Mouse (Mus musculus) hindbrain, embryonic 11.5 days (tissue): ENCODE measurements around the gene Hoxc9. TPM values are rescaled to one million over a fixed set of nuclear protein-coding genes. Genes with fewer than 3 reads are reported as not detected.

ENCODE experiments used
- ATAC-seq: fragments of 200-750 bp; cut with Nextera tagmentation; 2 replicates; pipeline ENCODE4 v1.8.0; 2017; ENCODE audit warnings: mild to moderate bottlenecking, moderate TSS enrichment, moderate library complexity; ENCODE audit not compliant: low FRiP score
- DNase-seq: peaks from one replicate; pipeline ENCODE4 v3.0.0-alpha.2; 2015; ENCODE audit warnings: low spot score
- H3K27ac ChIP-seq: fragments of 300-500 bp; sonication (generic); 2 replicates; pipeline ENCODE4 v1.5.1; 2014; ENCODE audit warnings: mild to moderate bottlenecking, low read depth, low read length
- H3K27me3 ChIP-seq: fragments of 300-500 bp; sonication (generic); 2 replicates; pipeline ENCODE4 v1.6.1; 2014; ENCODE audit warnings: mild to moderate bottlenecking, low read length, moderate library complexity, mixed read lengths; ENCODE audit not compliant: control insufficient read depth, insufficient read depth
- H3K36me3 ChIP-seq: fragments of 300-500 bp; sonication (generic); 2 replicates; pipeline ENCODE4 v1.6.1; 2014; ENCODE audit warnings: mild to moderate bottlenecking, low read length, moderate library complexity, mixed read lengths; ENCODE audit not compliant: control insufficient read depth, insufficient read depth
- H3K4me1 ChIP-seq: fragments of 300-500 bp; sonication (generic); replicated peaks from 2 replicates; pipeline ENCODE4 v1.6.1; 2014; ENCODE audit warnings: low read length, mixed read lengths; ENCODE audit not compliant: control insufficient read depth, insufficient read depth
- H3K4me2 ChIP-seq: fragments of 300-500 bp; sonication (generic); replicated peaks from 2 replicates; pipeline ENCODE4 v1.6.1; 2014; ENCODE audit warnings: mild to moderate bottlenecking, low read depth, low read length
- H3K4me3 ChIP-seq: fragments of 300-500 bp; sonication (generic); 2 replicates; pipeline ENCODE4 v1.5.1; 2014; ENCODE audit warnings: low read depth, low read length
- H3K9ac ChIP-seq: fragments of 300-500 bp; sonication (generic); 2 replicates; pipeline ENCODE4 v1.6.1; 2014; ENCODE audit warnings: low read depth, low read length
- H3K9me3 ChIP-seq: fragments of 300-500 bp; sonication (generic); 2 replicates; pipeline ENCODE4 v1.6.1; 2016; ENCODE audit warnings: low read length; ENCODE audit not compliant: control insufficient read depth
- WGBS: fragments of 180-500 bp; shearing (Covaris S2); extraction: QIAGEN DNeasy Blood & Tissue Kit; methylation state at CpG from one replicate; pipeline ENCODE4 v1.1.7; 2014; 5-methylcytosine and 5-hydroxymethylcytosine counted together
- polyA plus RNA-seq: library from polyadenylated mRNA; unstranded; fragments of >200 nt; fragmentation: Nextera tagmentation; extraction: Ambion mirVana; gene quantifications from 2 replicates; pipeline ENCODE4 v1.2.1, GENCODE M21; 2014

Hoxc9 gene
- polyA plus RNA-seq, 1 experiment from 2014 or later, result not detected

- Histone ChIP-seq H3K4me3 (no peak overlapping the region), H3K9ac (no peak overlapping the region), H3K27ac (no peak overlapping the region), H3K36me3 (no peaks in the 10 kb centered on the region), H3K4me1 (no peaks in the 10 kb centered on the region), H3K9me3 (no peaks in the 10 kb centered on the region), H3K4me2 (no peak overlapping the region), H3K27me3 (peaks cover 99% of the 10 kb centered on the region)
- 1% methylated on average over 5 of the region's 5 CpGs for WGBS
- DNase-seq (peak; percentile 56), ATAC-seq (no peak)
These were observed 29.6 kb downstream of the Hoxc9 start for GRCm38 (mm10) chr15:103005797-103006196.

- no peak for ATAC-seq
- 12% methylated on average over 1 of the region's 1 CpGs for WGBS
- peaks cover 99% of the 10 kb centered on the region for H3K27me3 ChIP-seq
These were observed 30.1 kb downstream of the Hoxc9 start for GRCm38 (mm10) chr15:103006326-103006725.

GRCm38 (mm10) chr15:103009265-103010111 is 33.2 kb downstream of the Hoxc9 start:
- DNase-seq, result peak; percentile 59
- peak overlapping the region; percentile 36; the same call in 1 of the 2 replicates for H3K9ac ChIP-seq
- H3K27me3 ChIP-seq, result peaks cover 98% of the 10 kb centered on the region
- H3K4me2 ChIP-seq, result peak overlapping the region; percentile 27
- no peaks in the 10 kb centered on the region for H3K9me3 ChIP-seq
- no peaks in the 10 kb centered on the region for H3K36me3 ChIP-seq
- peaks cover 2% of the 10 kb centered on the region; the same call in 1 of the 2 replicates for H3K4me1 ChIP-seq
- H3K4me3 ChIP-seq, result peak overlapping the region; percentile 19; the same call in 1 of the 2 replicates
- H3K27ac ChIP-seq, result no peak overlapping the region
- 2% methylated on average over 27 of the region's 27 CpGs for WGBS
- ATAC-seq, result no peak

More at GRCm38 (mm10) chr15:103006326-103006725, 30.1 kb downstream of the Hoxc9 start:
- Histone ChIP-seq H3K4me3 (no peak overlapping the region), H3K4me1 (no peaks in the 10 kb centered on the region), H3K9ac (no peak overlapping the region), H3K36me3 (no peaks in the 10 kb centered on the region), H3K4me2 (no peak overlapping the region), H3K27ac (no peak overlapping the region), H3K9me3 (no peaks in the 10 kb centered on the region)
- no peak for DNase-seq

- WGBS, result 1% methylated on average over 31 of the region's 31 CpGs
- ATAC-seq, result no peak
- H3K9ac ChIP-seq, result peak overlapping the region; percentile 36
- H3K4me1 ChIP-seq, result peaks cover 2% of the 10 kb centered on the region; the same call in 1 of the 2 replicates
- peak; percentile 62 for DNase-seq
- H3K27me3 ChIP-seq, result peaks cover 98% of the 10 kb centered on the region
- H3K9me3 ChIP-seq, result no peaks in the 10 kb centered on the region
- H3K4me2 ChIP-seq, result peak overlapping the region; percentile 27
- H3K27ac ChIP-seq, result no peak overlapping the region
- H3K4me3 ChIP-seq, result peak overlapping the region; percentile 19; the same call in 1 of the 2 replicates
- H3K36me3 ChIP-seq, result no peaks in the 10 kb centered on the region
These were observed 34.0 kb downstream of the Hoxc9 start for GRCm38 (mm10) chr15:103010112-103010846.

GRCm38 (mm10) chr15:103010847-103011555 is 34.8 kb downstream of the Hoxc9 start:
- ATAC-seq (no peak), DNase-seq (peak; percentile 67)
- Histone ChIP-seq H3K4me1 (peaks cover 2% of the 10 kb centered on the region; the same call in 1 of the 2 replicates), H3K4me2 (peak overlapping the region; percentile 27), H3K36me3 (no peaks in the 10 kb centered on the region), H3K9me3 (no peaks in the 10 kb centered on the region), H3K4me3 (peak overlapping the region; percentile 0; the same call in 1 of the 2 replicates), H3K9ac (no peak overlapping the region), H3K27ac (no peak overlapping the region), H3K27me3 (peaks cover 98% of the 10 kb centered on the region)
- WGBS, result 2% methylated on average over 28 of the region's 28 CpGs

GRCm38 (mm10) chr15:103011928-103012486 is 35.8 kb downstream of the Hoxc9 start:
- Histone ChIP-seq H3K27me3 (peaks cover 98% of the 10 kb centered on the region), H3K27ac (no peak overlapping the region), H3K4me1 (peaks cover 2% of the 10 kb centered on the region; the same call in 1 of the 2 replicates), H3K4me2 (peak overlapping the region; percentile 35), H3K36me3 (no peaks in the 10 kb centered on the region), H3K4me3 (peak overlapping the region; percentile 9; the same call in 1 of the 2 replicates), H3K9ac (peak overlapping the region; percentile 42), H3K9me3 (no peaks in the 10 kb centered on the region)
- DNase-seq (peak; percentile 57), ATAC-seq (no peak)
- WGBS, result under 1% methylated on average over 26 of the region's 26 CpGs

- ATAC-seq, result peak; percentile 17; the same call in 1 of the 2 replicates
- H3K4me2 ChIP-seq, result 0 out of 2 replicates have a peak overlapping the region, but pooled peaks have one; percentile 36
These were observed 37.2 kb downstream of the Hoxc9 start for GRCm38 (mm10) chr15:103013238-103013984.

More at GRCm38 (mm10) chr15:103013238-103013984, 37.2 kb downstream of the Hoxc9 start:
- peak; percentile 74 for DNase-seq
- Histone ChIP-seq H3K36me3 (no peaks in the 10 kb centered on the region), H3K27ac (peak overlapping the region; percentile 90; the same call in 1 of the 2 replicates), H3K9ac (no peak overlapping the region; the same call in 1 of the 2 replicates), H3K9me3 (no peaks in the 10 kb centered on the region), H3K4me3 (peak overlapping the region; percentile 46), H3K4me1 (peaks cover 2% of the 10 kb centered on the region; the same call in 1 of the 2 replicates), H3K27me3 (peaks cover 98% of the 10 kb centered on the region)
- WGBS, result 3% methylated on average over 17 of the region's 17 CpGs
